Mouse (Mus musculus): ENCODE measurements at regions not wholly inside any gene's neighbourhood (a gene's known extent, or its start where the extent isn't known, plus 50 kb on each side); places are given as distances from the start of the nearest gene placed in this dataset.

GRCm38 (mm10) chr4:53270433-53270832 lies 110.7 kb upstream of the Abca1 start:
- Histone ChIP-seq H3K27me3 (ENCODE audit: control insufficient read depth, insufficient read depth, low read length) (no peaks in the 10 kb centered on the region), H3K9ac (ENCODE audit: low read depth, low read length, severe bottlenecking) (no peak overlapping the region), H3K4me2 (replicated peaks; ENCODE audit: low read depth, low read length, severe bottlenecking) (no peak overlapping the region), H3K9me3 (ENCODE audit: control insufficient read depth, low read length) (no peaks in the 10 kb centered on the region), H3K27ac (replicated peaks; ENCODE audit: low read depth, low read length) (no peak overlapping the region), H3K4me1 (ENCODE audit: control insufficient read depth, insufficient read depth, low read length) (no peaks in the 10 kb centered on the region), H3K36me3 (ENCODE audit: control insufficient read depth, insufficient read depth, low read length) (no peaks in the 10 kb centered on the region), H3K4me3 (replicated peaks; ENCODE audit: low read length) (no peak overlapping the region)
- ATAC-seq (ENCODE audit: low FRiP score, low read depth) (no peak), DNase-seq (ENCODE audit: low spot score) (no peak)
- TF ChIP-seq POLR2A (IDR thresholded peaks at IDR 0.05; ENCODE audit: borderline replicate concordance, extremely low read depth, insufficient read depth, insufficient read length) = no peak
- WGBS = 85% methylated on average over 10 of the region's 10 CpGs

GRCm38 (mm10) chr4:53269999-53270398 lies 110.3 kb upstream of the Abca1 start:
- 77% methylated on average over 5 of the region's 5 CpGs for WGBS
- DNase-seq (ENCODE audit: low spot score) = peak; percentile 59
- ATAC-seq (ENCODE audit: low FRiP score, low read depth) = no peak

GRCm38 (mm10) chr4:53269251-53269842 lies 109.7 kb upstream of the Abca1 start:
- Histone ChIP-seq H3K27me3 (ENCODE audit: control insufficient read depth, insufficient read depth, low read length) (no peaks in the 10 kb centered on the region), H3K9me3 (ENCODE audit: control insufficient read depth, low read length) (no peaks in the 10 kb centered on the region), H3K4me1 (ENCODE audit: control insufficient read depth, insufficient read depth, low read length) (peaks cover 3% of the 10 kb centered on the region; the same call in 1 of the 2 replicates), H3K4me3 (replicated peaks; ENCODE audit: low read length) (no peak overlapping the region), H3K27ac (replicated peaks; ENCODE audit: low read depth, low read length) (no peak overlapping the region), H3K36me3 (ENCODE audit: control insufficient read depth, insufficient read depth, low read length) (no peaks in the 10 kb centered on the region), H3K4me2 (replicated peaks; ENCODE audit: low read depth, low read length, severe bottlenecking) (no peak overlapping the region), H3K9ac (ENCODE audit: low read depth, low read length, severe bottlenecking) (no peak overlapping the region)
- no peak for DNase-seq (ENCODE audit: low spot score)
- 92% methylated on average over 5 of the region's 5 CpGs for WGBS
- no peak for TF ChIP-seq POLR2A (IDR thresholded peaks at IDR 0.05; ENCODE audit: borderline replicate concordance, extremely low read depth, insufficient read depth, insufficient read length)
- no peak for ATAC-seq (ENCODE audit: low FRiP score, low read depth)

More at GRCm38 (mm10) chr4:53269999-53270398, 110.3 kb upstream of the Abca1 start:
- Histone ChIP-seq H3K27me3 (ENCODE audit: control insufficient read depth, insufficient read depth, low read length) (no peaks in the 10 kb centered on the region), H3K27ac (replicated peaks; ENCODE audit: low read depth, low read length) (no peak overlapping the region), H3K36me3 (ENCODE audit: control insufficient read depth, insufficient read depth, low read length) (no peaks in the 10 kb centered on the region), H3K4me1 (ENCODE audit: control insufficient read depth, insufficient read depth, low read length) (no peaks in the 10 kb centered on the region), H3K4me2 (replicated peaks; ENCODE audit: low read depth, low read length, severe bottlenecking) (no peak overlapping the region), H3K4me3 (replicated peaks; ENCODE audit: low read length) (no peak overlapping the region), H3K9me3 (ENCODE audit: control insufficient read depth, low read length) (no peaks in the 10 kb centered on the region), H3K9ac (ENCODE audit: low read depth, low read length, severe bottlenecking) (no peak overlapping the region)
- TF ChIP-seq POLR2A (IDR thresholded peaks at IDR 0.05; ENCODE audit: borderline replicate concordance, extremely low read depth, insufficient read depth, insufficient read length) = no peak

- peak; percentile 42; the same call in 1 of the 2 replicates for ATAC-seq (ENCODE audit: low FRiP score, low read depth)
Measured at GRCm38 (mm10) chr4:53264901-53265300, 105.2 kb upstream of the Abca1 start.

GRCm38 (mm10) chr4:53264501-53264900 lies 104.8 kb upstream of the Abca1 start:
- WGBS = 71% methylated on average over 2 of the region's 2 CpGs
- Histone ChIP-seq H3K27ac (replicated peaks; ENCODE audit: low read depth, low read length) (no peak overlapping the region), H3K36me3 (ENCODE audit: control insufficient read depth, insufficient read depth, low read length) (no peaks in the 10 kb centered on the region), H3K27me3 (ENCODE audit: control insufficient read depth, insufficient read depth, low read length) (no peaks in the 10 kb centered on the region), H3K4me3 (replicated peaks; ENCODE audit: low read length) (no peak overlapping the region), H3K4me1 (ENCODE audit: control insufficient read depth, insufficient read depth, low read length) (peaks cover 14% of the 10 kb centered on the region), H3K9ac (ENCODE audit: low read depth, low read length, severe bottlenecking) (no peak overlapping the region), H3K4me2 (replicated peaks; ENCODE audit: low read depth, low read length, severe bottlenecking) (no peak overlapping the region), H3K9me3 (ENCODE audit: control insufficient read depth, low read length) (no peaks in the 10 kb centered on the region)
- TF ChIP-seq POLR2A (IDR thresholded peaks at IDR 0.05; ENCODE audit: borderline replicate concordance, extremely low read depth, insufficient read depth, insufficient read length) = no peak
- DNase-seq (ENCODE audit: low spot score) (no peak), ATAC-seq (ENCODE audit: low FRiP score, low read depth) (0 out of 2 replicates have a peak, but pooled peaks have one; percentile 3)

More at GRCm38 (mm10) chr4:53264901-53265300, 105.2 kb upstream of the Abca1 start:
- Histone ChIP-seq H3K9me3 (ENCODE audit: control insufficient read depth, low read length) (no peaks in the 10 kb centered on the region), H3K27me3 (ENCODE audit: control insufficient read depth, insufficient read depth, low read length) (no peaks in the 10 kb centered on the region), H3K9ac (ENCODE audit: low read depth, low read length, severe bottlenecking) (no peak overlapping the region), H3K4me3 (replicated peaks; ENCODE audit: low read length) (no peak overlapping the region), H3K4me2 (replicated peaks; ENCODE audit: low read depth, low read length, severe bottlenecking) (no peak overlapping the region), H3K27ac (replicated peaks; ENCODE audit: low read depth, low read length) (no peak overlapping the region), H3K4me1 (ENCODE audit: control insufficient read depth, insufficient read depth, low read length) (peaks cover 14% of the 10 kb centered on the region), H3K36me3 (ENCODE audit: control insufficient read depth, insufficient read depth, low read length) (no peaks in the 10 kb centered on the region)
- DNase-seq (ENCODE audit: low spot score) = no peak
- WGBS = 71% methylated on average over 5 of the region's 5 CpGs
- TF ChIP-seq POLR2A (IDR thresholded peaks at IDR 0.05; ENCODE audit: borderline replicate concordance, extremely low read depth, insufficient read depth, insufficient read length) = no peak
